Mouse (Mus musculus) midbrain, embryonic 11.5 days (tissue): Measurements from ENCODE around the gene Limch1. TPM values are rescaled to one million over a fixed set of nuclear protein-coding genes. Genes with fewer than 3 reads are reported as not detected.

Experiments
- ATAC-seq: fragments of 200-750 bp; cut with Nextera tagmentation; 2 replicates; pipeline ENCODE4 v1.8.0; 2017; ENCODE audit warnings: moderate TSS enrichment, moderate library complexity; ENCODE audit not compliant: low FRiP score
- DNase-seq: peaks from one replicate; pipeline ENCODE4 v3.0.0; 2015; ENCODE audit warnings: low spot score; ENCODE audit errors: missing footprints
- H3K27ac ChIP-seq: fragments of 300-500 bp; sonication (generic); 2 replicates; pipeline ENCODE4 v1.5.1; 2014; ENCODE audit warnings: low read depth, low read length
- H3K27me3 ChIP-seq: fragments of 300-500 bp; sonication (generic); 2 replicates; pipeline ENCODE4 v1.6.1; 2014; ENCODE audit warnings: mild to moderate bottlenecking, low read length, moderate library complexity, mixed read lengths; ENCODE audit not compliant: control insufficient read depth, insufficient read depth
- H3K36me3 ChIP-seq: fragments of 300-500 bp; sonication (generic); 2 replicates; pipeline ENCODE4 v1.6.1; 2014; ENCODE audit warnings: mild to moderate bottlenecking, low read length, moderate library complexity, mixed read lengths; ENCODE audit not compliant: control insufficient read depth, insufficient read depth
- H3K4me1 ChIP-seq: fragments of 300-500 bp; sonication (generic); 2 replicates; pipeline ENCODE4 v1.6.1; 2014; ENCODE audit warnings: low read length; ENCODE audit not compliant: control insufficient read depth, insufficient read depth
- H3K4me2 ChIP-seq: fragments of 300-500 bp; sonication (generic); 2 replicates; pipeline ENCODE4 v1.6.1; 2014; ENCODE audit warnings: mild to moderate bottlenecking, moderate library complexity
- H3K4me3 ChIP-seq: fragments of 300-500 bp; sonication (generic); 2 replicates; pipeline ENCODE4 v1.5.1; 2014; ENCODE audit warnings: low read depth, low read length
- H3K9ac ChIP-seq: fragments of 300-500 bp; sonication (generic); 2 replicates; pipeline ENCODE4 v1.6.1; 2014; ENCODE audit warnings: low read length
- H3K9me3 ChIP-seq: fragments of 300-500 bp; sonication (generic); 2 replicates; pipeline ENCODE4 v1.6.1; 2016; ENCODE audit warnings: low read length; ENCODE audit not compliant: control insufficient read depth
- WGBS: fragments of 180-500 bp; shearing (Covaris S2); extraction: QIAGEN DNeasy Blood & Tissue Kit; methylation state at CpG from one replicate; pipeline ENCODE4 v1.1.7; 2014; 5-methylcytosine and 5-hydroxymethylcytosine counted together
- microRNA-seq: library from miRNA; unstranded; fragments of <30 nt; microRNA quantifications from one replicate; pipeline ENCODE4, GENCODE M21; 2017
- polyA plus RNA-seq: library from polyadenylated mRNA; unstranded; fragments of >200 nt; fragmentation: Nextera tagmentation; extraction: Ambion mirVana; gene quantifications from 2 replicates; pipeline ENCODE4 v1.2.1, GENCODE M21; 2014

Gene Limch1
- polyA plus RNA-seq, 1 experiment from 2014 or later = 50.5 TPM

GRCm38 (mm10) chr5:67099393-67100271 is 354.0 kb downstream of the Limch1 start:
- Histone ChIP-seq H3K36me3 (no peaks in the 10 kb centered on the region), H3K4me3 (no peak overlapping the region), H3K9ac (no peak overlapping the region), H3K9me3 (no peaks in the 10 kb centered on the region), H3K27ac (no peak overlapping the region), H3K4me1 (peaks cover 4% of the 10 kb centered on the region), H3K4me2 (no peak overlapping the region), H3K27me3 (peaks cover 97% of the 10 kb centered on the region)
- ATAC-seq (no peak), DNase-seq (peak; percentile 98)
- under 1% methylated on average over 32 of the region's 32 CpGs for WGBS

- Histone ChIP-seq H3K4me2 (no peak overlapping the region), H3K4me1 (peaks cover 4% of the 10 kb centered on the region), H3K36me3 (no peaks in the 10 kb centered on the region), H3K27ac (no peak overlapping the region), H3K27me3 (peaks cover 94% of the 10 kb centered on the region), H3K4me3 (no peak overlapping the region), H3K9me3 (no peaks in the 10 kb centered on the region), H3K9ac (no peak overlapping the region)
- peak; percentile 95 for DNase-seq
- WGBS = 1% methylated on average over 34 of the region's 34 CpGs
- no peak for ATAC-seq
Observed at GRCm38 (mm10) chr5:67100564-67101394, 355.2 kb downstream of the Limch1 start.

GRCm38 (mm10) chr5:67101395-67101760 is 355.8 kb downstream of the Limch1 start:
- Histone ChIP-seq H3K27ac (no peak overlapping the region), H3K4me2 (no peak overlapping the region), H3K4me1 (no peaks in the 10 kb centered on the region; the same call in 1 of the 2 replicates), H3K9me3 (no peaks in the 10 kb centered on the region), H3K27me3 (peaks cover 89% of the 10 kb centered on the region), H3K36me3 (no peaks in the 10 kb centered on the region), H3K9ac (no peak overlapping the region), H3K4me3 (no peak overlapping the region)
- DNase-seq (peak; percentile 96), ATAC-seq (peak; percentile 28)
- 1% methylated on average over 9 of the region's 9 CpGs for WGBS

GRCm38 (mm10) chr5:67101793-67102600 is 356.4 kb downstream of the Limch1 start:
- ATAC-seq (peak; percentile 84), DNase-seq (peak; percentile 94)
- no peak overlapping the region for H3K9ac ChIP-seq
- H3K27me3 ChIP-seq = peaks cover 84% of the 10 kb centered on the region
- H3K4me3 ChIP-seq = no peak overlapping the region
- H3K4me1 ChIP-seq = no peaks in the 10 kb centered on the region; the same call in 1 of the 2 replicates
- no peaks in the 10 kb centered on the region for H3K36me3 ChIP-seq
- no peak overlapping the region for H3K4me2 ChIP-seq
- no peak overlapping the region for H3K27ac ChIP-seq
- no peaks in the 10 kb centered on the region for H3K9me3 ChIP-seq
- WGBS = 1% methylated on average over 28 of the region's 28 CpGs

GRCm38 (mm10) chr5:67103016-67103415 is 357.4 kb downstream of the Limch1 start:
- no peak for ATAC-seq
- peak; percentile 92 for DNase-seq
- WGBS = 9% methylated on average over 3 of the region's 3 CpGs
- no peaks in the 10 kb centered on the region for H3K9me3 ChIP-seq
- no peaks in the 10 kb centered on the region; the same call in 1 of the 2 replicates for H3K4me1 ChIP-seq
- H3K36me3 ChIP-seq = no peaks in the 10 kb centered on the region
- no peak overlapping the region for H3K4me2 ChIP-seq
- no peak overlapping the region for H3K4me3 ChIP-seq
- peaks cover 74% of the 10 kb centered on the region for H3K27me3 ChIP-seq
- no peak overlapping the region for H3K9ac ChIP-seq
- no peak overlapping the region for H3K27ac ChIP-seq

- no peaks in the 10 kb centered on the region for H3K9me3 ChIP-seq
- H3K36me3 ChIP-seq = no peaks in the 10 kb centered on the region
- no peak for ATAC-seq
- H3K4me3 ChIP-seq = no peak overlapping the region
- peaks cover 43% of the 10 kb centered on the region for H3K27me3 ChIP-seq
- no peak overlapping the region for H3K9ac ChIP-seq
- H3K4me1 ChIP-seq = no peaks in the 10 kb centered on the region; the same call in 1 of the 2 replicates
- H3K4me2 ChIP-seq = no peak overlapping the region
- 78% methylated on average over 2 of the region's 2 CpGs for WGBS
- no peak for DNase-seq
- no peak overlapping the region for H3K27ac ChIP-seq
Observed at GRCm38 (mm10) chr5:67106261-67106660, 360.6 kb downstream of the Limch1 start.

Small RNAs within 50 kb of the gene (microRNA-seq; reads per million reads assigned to microRNA genes)
- not detected for gene Gm23841

Other genes with a start within 250 kb of the Limch1 start
- 33.1 and 34.0 TPM in 2 replicates for gene Apbb2, start 127.0 kb upstream of the Limch1 start, polyA plus RNA-seq
- 473 and 474 TPM in 2 replicates for gene Uchl1, start 69.7 kb upstream of the Limch1 start, polyA plus RNA-seq